Mouse (Mus musculus): ENCODE results near the gene Cryl1. TPM values are rescaled to one million over a fixed set of nuclear protein-coding genes. Genes with fewer than 3 reads are reported as not detected.

The Cryl1 gene
- polyA plus RNA-seq, 1 experiment, result 143 TPM

DNA sequence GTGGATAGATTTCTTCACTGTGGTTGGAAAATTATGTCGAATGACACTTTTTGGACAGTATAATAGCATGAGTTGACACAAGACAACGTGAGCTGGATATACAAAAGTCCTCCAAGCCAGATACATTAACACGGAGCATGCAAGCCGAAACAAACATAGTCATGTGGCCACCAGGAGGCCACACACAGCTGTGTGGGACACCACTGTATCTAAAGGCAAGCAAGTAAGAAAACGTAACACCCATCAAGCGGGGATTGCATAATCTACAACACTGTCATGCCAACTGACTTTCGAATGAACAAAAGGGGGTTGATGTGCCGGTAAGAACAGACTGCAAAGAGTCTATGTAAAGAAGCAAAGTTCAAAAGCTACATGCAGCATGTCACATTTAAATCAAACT is 65.8 kb downstream of the Cryl1 start:
- 82% methylated on average over 8 of the region's 8 CpGs for WGBS
- no peak for DNase-seq (ENCODE audit: low read depth, low spot score)

DNA sequence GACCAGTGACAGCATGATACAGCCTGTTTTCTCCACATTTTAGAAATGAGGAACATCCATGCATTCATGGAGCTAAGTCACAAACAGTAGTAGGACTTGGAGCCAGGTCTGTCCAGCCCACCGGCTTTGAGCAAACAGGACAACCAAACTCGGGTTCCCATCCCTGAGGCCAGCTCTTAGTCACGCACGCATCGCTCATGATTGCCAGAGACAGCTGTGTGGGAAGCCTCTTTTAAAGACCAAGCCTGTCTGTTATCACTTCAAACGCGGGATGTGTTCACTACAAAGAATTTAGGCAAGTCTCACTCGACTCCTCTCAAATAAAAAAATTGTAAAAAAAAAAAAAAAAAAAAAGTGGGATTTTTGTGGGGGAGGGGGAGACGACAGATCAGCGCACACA is 67.2 kb downstream of the Cryl1 start:
- DNase-seq (ENCODE audit: low read depth, low spot score), result no peak
- 79% methylated on average over 10 of the region's 10 CpGs for WGBS

DNA sequence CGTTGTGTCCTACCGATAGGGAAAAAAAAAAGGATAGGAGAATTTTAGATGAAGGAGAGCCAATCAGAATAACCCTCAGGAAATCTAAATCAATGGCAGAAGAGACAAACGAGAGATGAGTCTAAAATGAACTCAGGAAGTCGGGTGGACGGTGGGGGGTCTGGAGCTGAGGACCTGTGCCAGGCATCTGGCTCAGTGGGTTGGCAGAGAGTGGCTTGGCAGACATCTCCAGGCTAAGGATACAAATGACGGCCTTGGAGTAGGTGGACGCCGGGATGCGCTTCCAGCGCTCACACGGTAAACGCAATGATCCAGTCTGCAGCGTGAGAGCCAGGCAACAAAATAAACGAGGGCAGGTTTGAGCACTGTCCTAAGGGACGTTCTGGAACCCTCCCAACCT is 68.7 kb downstream of the Cryl1 start:
- no peak for DNase-seq (ENCODE audit: low read depth, low spot score)
- WGBS, result 88% methylated on average over 15 of the region's 15 CpGs

DNA sequence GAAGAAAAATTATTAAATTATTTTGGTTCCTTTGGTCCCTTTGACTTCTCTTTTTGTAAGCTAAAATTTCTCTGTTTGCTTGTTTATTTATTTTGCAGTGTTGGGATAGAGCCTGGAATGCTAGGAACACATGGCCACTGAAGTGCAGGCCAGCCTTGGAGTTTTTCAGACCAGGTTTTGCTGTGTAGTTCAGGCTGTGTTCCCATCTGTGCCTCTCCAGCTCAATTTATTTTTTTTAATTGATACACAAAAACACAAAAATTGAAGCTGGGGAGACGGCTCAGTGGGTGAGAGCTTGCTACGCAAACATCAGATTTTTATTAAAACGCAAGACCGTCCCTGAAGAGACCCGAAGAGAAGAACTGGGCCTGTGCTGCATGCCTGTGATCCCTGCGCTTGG is 71.6 kb downstream of the Cryl1 start:
- no peak for DNase-seq (ENCODE audit: low read depth, low spot score)
- WGBS, result 91% methylated on average over 6 of the region's 6 CpGs

DNA sequence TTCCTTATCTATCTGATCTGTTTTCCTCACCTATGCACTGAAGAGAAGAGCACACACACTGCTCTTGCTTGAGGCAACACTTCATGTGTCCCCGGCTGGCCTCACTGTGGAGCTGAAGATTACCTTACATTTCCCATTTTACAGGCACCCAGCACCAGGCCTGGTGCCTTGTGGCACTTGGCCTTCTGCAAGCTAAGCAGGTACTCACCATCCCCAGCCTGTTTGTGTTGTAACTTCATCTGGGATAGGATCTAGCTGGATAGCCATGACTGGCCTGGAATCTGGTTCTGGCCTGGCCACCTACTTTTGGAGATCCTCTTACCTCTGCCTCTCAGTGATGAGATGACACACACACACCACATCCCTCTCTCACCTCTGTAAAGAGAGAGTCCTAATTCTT is 79.5 kb downstream of the Cryl1 start:
- DNase-seq (ENCODE audit: low read depth, low spot score), result no peak
- 94% methylated on average over 1 of the region's 1 CpGs for WGBS

DNA sequence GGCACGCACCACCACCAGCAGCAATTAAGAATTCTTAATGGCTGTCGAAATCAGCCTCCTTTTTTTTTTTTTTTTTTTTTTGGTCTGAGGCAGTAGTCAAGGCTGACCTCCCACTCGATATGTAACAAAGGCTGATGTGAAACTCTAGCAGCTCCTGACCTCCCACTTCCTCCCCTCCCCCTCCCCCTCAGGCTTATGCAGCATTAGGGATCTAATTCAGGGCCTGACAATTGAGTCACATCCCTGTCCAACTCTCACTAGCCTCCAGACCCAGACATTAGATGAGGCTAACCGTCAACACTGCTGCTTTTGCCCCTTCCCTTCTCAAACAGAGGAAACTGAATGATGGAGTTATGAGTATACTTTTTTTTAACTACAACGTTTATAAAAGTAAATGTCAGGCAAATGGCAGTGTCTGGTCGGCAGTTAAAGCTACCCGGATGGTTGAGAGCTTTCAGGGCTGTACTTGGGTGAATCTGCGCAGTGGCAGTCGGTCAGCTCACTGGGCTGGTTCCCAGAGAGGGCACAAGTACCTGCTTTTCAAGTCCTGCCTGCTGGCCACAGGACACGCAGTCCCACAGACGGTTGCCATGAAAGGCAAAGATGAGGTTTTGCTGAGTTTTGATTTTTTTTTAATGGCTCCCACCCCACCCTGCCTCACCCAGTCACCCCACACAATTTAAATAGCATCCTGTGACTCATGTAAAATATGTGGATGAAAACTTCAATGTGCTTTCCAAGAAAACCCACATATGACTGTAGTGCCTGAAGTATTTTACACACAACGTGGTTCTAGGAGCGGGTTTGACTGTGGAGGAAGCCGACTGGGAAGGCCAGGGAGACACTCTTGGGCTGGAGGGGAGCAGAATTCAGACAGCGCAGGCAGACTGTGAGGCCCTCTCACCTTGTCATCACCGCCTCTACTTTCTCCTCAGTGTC is 81.4 kb downstream of the Cryl1 start:
- DNase-seq (ENCODE audit: low read depth, low spot score), result no peak
- 74% methylated on average over 16 of the region's 16 CpGs for WGBS

DNA sequence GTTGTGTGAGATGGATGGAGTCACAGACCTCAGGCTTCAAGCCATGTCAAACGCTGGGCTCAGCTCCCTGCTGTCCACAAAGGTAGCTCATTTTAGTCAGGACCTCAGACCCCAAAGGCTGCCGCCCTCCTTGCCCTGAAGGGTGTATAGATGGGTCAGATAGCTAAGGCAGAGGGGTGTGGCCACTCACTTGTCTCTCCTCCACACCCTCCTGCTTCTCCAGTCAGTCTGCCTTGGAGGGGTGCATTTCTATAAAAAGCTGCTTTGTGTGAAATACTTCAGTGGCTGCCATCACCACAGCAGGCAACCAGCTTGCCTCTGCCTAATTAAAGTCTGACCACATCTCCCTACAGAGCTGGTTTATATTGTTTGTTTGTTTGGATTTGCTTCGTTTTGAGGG is 82.4 kb downstream of the Cryl1 start:
- WGBS, result 71% methylated on average over 3 of the region's 3 CpGs
- DNase-seq (ENCODE audit: low read depth, low spot score), result no peak

DNA sequence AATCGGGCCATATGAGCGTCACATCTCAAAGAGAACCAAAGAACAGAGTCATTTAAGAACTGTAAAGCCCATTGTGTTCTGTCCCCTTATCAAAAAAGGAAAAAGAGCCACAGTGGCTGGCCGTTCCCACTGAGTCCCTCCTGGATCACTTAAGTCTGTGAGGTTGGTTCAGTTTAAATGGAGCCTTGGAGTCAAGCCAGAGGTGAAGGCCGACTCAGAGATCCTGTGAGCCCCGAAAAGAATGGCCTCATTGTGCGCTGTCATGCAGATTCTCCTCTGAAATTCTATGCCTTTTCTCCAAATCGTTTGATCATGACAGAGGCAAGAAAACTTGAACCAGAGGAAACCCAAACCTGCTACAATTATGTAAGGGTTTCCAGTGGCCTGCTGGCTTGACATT is 82.8 kb downstream of the Cryl1 start:
- WGBS, result 59% methylated on average over 7 of the region's 7 CpGs
- no peak for DNase-seq (ENCODE audit: low read depth, low spot score)

DNA sequence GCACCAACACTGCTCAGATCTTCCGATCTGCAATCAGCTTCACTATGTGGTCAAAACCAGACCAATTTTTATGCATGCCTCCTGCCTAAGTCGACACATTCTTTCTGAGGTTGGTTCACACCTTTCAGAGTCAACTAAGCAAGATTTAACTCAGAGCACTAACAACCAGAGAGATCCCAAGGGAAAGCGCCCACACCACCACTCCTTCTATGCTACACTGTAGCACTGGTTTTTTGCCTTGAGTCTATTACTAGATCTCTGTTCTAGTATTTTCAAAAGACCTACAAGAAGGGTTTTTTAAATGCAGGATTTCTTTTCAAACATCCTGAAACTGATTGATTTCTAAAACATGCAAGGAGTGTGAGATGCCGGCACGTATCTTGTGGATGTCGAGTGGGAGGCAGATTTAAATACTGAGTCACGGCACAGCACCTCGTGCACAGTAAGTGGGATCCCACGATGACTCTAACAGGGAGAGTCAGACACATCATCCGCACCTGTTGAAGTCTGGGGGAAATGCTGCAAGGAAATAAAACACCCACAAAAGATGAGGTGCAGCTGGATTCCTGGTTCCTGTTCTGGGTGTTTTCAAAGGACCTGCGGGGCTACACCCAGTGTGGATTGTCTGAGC is 96.6 kb downstream of the Cryl1 start:
- WGBS, result 89% methylated on average over 11 of the region's 11 CpGs
- DNase-seq (ENCODE audit: low read depth, low spot score), result no peak

DNA sequence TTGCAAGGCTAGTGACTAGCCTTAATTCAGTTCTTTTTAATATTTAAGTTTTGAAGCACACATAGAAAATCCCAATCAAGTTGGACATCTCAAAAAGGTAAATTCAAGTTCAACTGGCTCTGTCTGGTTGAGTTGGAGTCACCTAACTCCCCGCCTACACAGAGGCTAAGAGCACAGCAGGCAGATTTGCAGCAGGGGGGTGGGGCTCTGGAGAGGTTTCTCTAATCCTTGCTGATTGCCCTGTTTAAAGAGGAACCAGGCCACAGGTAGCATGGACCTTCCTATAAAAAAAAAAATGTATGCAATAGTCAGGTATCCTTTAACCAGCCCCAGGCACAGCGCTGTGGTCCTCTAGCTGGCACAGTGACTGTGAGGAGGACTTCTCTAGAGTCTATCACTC is 97.8 kb downstream of the Cryl1 start:
- DNase-seq (ENCODE audit: low read depth, low spot score), result no peak
- WGBS, result 73% methylated on average over 2 of the region's 2 CpGs

DNA sequence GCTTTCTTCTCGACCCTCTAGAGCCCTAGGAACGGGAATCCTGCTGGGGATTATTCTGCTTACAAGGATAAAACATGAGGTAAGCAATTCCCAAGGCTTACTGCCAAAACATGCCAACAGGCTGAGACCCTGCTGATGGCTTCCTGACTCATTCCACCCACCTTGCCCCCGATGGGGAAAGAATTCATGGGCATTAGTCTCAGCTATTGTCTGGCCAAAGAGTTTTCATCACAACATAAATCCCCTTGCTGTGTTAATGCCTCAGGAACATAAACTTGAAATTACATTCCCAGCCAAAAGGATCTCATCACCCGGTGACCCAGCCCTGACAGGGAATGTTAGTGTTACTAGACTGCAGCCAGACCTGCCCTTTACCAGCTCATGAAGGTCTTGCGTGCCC is 100.7 kb downstream of the Cryl1 start:
- no peak for DNase-seq (ENCODE audit: low read depth, low spot score)
- WGBS, result 66% methylated on average over 5 of the region's 5 CpGs

DNA sequence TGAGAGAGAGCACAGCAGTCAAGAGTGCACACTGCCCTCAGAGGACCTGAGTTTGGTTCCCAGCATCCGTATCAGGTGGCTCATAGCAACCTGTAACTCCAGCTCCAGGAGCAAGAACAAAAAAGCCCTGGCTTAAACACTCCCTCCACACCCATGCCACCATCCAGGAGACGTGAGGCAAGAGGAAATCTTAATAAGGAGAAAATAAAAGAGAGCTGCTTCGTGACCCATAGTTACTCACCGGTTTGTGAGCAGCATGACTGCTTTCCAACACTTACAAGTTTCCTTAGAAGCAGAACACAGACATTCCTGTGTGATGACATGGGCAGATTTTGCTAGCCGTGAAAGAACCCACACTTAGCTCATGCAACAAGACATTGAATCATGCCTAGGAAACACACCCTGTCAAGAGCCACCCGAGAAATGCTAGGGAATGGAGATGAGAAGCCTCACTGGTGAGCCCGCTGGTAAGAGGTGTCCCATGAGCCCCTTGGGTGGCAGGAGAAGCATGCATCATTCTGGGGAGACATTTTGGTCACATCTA is 106.9 kb downstream of the Cryl1 start:
- DNase-seq (ENCODE audit: low read depth, low spot score), result no peak
- WGBS, result 83% methylated on average over 7 of the region's 7 CpGs

DNA sequence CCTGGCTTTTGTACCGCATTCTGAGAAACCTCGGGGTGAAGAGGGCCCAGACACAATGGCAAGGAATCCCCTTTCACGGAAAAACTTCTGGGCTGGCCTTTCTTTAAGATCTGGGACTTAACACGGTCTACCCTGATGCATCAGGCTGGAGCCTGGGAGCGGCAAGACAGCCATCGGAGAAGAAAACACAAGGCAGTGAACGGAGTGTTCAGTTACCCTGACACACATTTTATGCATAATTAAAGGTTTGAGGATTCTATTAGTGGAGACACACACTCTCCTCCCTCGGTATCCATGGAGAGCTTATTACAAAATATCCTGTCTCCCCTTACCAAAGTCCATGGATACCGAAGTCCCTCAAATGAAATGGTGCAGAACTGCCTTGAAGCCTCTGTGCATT is 109.2 kb downstream of the Cryl1 start:
- 85% methylated on average over 9 of the region's 9 CpGs for WGBS
- DNase-seq (ENCODE audit: low read depth, low spot score), result no peak

DNA sequence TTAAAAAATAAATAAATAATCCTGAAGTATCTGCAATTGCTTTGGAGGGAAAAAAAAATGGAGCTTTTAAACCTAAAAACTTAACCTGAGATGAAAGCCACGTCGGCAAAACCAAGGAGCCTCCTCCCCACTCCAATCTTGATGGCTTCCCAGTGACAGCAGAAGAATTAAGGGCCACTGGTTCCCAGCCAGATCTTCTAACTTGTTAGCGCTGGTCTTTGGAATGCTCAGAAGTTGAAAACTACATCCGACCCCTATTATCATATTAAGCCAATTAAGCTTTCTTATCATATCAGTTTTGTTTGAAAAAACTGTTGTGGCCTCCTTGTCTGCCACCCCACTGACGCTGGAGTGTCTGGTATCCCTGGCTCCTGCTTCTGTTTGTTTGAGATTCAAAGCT is 114.5 kb downstream of the Cryl1 start:
- WGBS, result 78% methylated on average over 5 of the region's 5 CpGs
- DNase-seq (ENCODE audit: low read depth, low spot score), result no peak

DNA sequence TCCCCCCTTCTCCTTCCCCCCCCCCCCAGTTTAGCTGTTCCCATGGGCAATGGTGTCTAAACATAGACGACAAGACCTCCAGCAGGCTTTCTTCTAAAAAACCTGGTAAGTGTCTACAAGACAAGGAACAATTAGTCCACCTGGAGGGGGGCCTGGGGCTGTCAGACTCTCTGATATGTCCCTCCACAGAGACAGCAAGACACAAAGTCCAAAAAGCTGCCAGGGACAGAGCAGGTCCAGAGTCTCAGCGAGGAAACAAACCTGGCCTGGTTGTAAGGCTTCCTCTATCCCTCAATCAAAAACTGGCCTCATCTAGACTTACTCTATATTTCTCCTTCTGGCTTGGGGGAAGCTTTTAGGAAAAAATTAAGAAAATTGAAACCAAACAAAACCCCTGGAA is 115.7 kb downstream of the Cryl1 start:
- 53% methylated on average over 2 of the region's 2 CpGs for WGBS
- no peak for DNase-seq (ENCODE audit: low read depth, low spot score)

DNA sequence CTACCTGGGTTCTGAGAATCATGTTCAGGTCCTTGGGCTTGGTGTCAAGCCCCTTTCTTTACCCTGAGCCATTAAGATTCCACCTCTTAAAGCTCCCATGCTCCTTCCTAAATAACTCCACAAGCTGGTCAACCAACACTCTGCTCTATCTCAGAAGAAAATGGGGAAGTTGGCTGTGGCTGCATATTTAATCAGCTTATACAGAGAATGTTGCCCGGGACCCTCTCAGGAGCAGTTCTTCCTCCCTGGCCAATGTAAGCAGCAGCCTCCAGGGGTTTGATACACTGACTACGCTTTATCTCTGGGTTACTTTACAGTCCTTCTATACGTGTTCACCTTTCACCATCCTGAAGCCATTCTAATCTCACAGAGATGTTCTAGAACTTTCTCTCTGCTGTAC is 117.5 kb downstream of the Cryl1 start:
- WGBS, result 87% methylated on average over 3 of the region's 3 CpGs
- no peak for DNase-seq (ENCODE audit: low read depth, low spot score)

DNA sequence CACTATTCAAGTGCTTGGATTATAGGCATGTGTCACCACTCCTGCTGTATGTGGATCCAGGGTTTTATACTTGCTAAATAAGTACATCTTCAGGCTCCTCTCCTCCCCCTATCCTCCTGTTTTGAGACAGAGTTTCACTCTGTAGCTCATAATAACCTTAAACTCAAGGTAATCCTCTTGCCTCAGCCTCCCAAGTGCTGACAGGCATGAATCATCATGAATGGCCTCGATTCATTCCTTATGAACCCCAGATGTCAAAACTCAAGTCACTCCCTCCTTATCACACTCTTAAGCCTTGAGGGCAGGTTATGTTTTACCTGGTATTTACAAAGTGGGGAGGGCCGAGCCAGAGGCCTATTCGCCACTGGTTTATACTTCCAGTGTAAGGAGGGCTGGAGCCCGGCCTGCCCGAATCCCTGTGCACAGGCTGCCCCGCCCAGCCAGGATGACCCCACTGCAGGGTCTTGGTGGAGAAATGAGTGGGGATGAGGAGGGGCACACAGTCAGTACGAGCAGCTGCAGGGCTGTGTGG is 121.8 kb downstream of the Cryl1 start:
- no peak for DNase-seq (ENCODE audit: low read depth, low spot score)
- 50% methylated on average over 7 of the region's 7 CpGs for WGBS

DNA sequence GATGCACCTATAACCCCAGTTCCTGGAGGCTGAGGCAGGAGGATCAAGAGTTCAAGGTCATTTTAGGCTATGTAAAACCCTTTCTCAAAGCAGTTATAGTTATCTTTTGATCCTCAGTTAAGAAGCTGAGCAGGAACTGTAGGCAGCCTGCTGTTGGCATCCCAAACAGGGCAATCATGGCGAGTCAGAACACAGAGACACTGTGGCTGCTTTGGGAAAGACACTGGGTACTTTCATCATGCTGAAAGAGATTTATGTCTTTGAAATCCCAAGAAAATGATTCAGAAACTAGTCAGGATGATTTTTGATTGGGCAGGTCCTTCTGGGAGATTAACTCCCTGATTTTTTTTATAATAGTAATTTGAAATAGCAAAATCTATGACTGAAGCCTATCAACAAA is 126.0 kb downstream of the Cryl1 start:
- WGBS, result 79% methylated on average over 1 of the region's 1 CpGs
- no peak for DNase-seq (ENCODE audit: low read depth, low spot score)

DNA sequence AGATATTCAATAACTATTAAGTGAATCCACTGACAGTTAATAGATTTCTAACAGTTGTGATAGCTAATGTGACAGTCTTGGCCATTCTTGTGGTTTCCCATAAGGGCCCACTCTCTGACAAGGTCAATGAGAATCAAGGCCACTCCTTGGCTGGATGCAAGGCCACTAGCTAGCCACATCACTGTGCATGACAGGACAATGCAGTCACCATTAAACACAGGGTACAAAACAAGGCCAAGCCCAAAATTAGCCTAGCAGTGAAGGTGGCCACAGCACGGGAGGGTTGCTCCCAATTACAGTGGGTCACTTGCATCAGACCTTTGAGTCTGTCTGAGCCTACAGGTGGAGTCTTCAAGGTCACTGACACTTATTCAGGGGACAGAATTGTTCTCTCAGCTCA is 126.5 kb downstream of the Cryl1 start:
- DNase-seq (ENCODE audit: low read depth, low spot score), result no peak
- 77% methylated on average over 1 of the region's 1 CpGs for WGBS

DNA sequence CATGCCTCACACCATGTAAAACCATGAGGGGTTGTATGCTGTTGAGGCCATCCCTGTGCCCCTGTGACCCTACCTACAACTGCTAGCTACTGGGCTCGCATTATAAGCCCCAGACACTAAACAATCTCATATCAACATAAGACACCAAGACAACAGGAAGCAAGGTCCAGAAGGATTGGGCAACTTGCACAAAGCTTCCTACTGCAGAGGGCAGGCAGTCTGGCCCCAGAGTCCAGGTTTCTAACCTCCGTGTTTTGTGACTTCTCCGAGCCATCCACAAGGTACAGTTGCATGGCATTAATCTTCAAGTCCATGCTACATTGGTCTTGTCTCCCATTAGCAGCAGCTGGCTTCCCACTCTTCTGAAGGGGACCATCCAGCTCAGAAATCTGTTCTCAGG is 129.4 kb downstream of the Cryl1 start:
- no peak for DNase-seq (ENCODE audit: low read depth, low spot score)
- 74% methylated on average over 3 of the region's 3 CpGs for WGBS

DNA sequence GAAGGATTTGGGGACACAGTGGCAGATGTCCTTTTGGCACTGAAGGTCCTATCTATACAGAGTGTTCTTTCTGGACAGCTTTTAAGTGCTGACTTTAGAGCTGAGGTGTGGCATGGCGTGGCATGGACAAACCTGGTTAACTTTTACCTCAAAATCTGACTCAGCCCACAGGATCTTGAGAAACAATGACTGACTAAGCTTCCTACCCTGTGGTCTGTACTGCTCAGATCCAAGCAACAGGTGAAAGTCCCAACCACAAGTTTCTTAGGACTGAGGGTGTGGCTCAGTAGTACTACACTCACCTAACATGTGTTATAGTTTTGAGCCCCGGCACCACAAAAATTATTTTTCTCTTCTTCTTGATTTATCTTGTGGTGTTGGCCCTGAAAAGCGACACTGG is 130.0 kb downstream of the Cryl1 start:
- DNase-seq (ENCODE audit: low read depth, low spot score), result no peak
- 38% methylated on average over 3 of the region's 3 CpGs for WGBS

Data from large intestine, adult 2 months (tissue).